9 mouse cellular contexts compared by ENCODE assay signal in genomic region chr11:70214856-70215209, GRCm38 (mm10). TPM values are rescaled to one million over a fixed set of nuclear protein-coding genes. Genes with fewer than 3 reads are reported as not detected.
DNase-seq lines count a peak whose midpoint lies in the region; ATAC-seq and TF ChIP-seq lines count a peak whose summit lies in the region.
"Had no signal": no experiment of that assay in that cellular context is flagged by ENCODE, and none has a peak within 500 bp of the region (broad histone marks: within the 10 kb centered on the region; RNA-seq: fewer than 3 reads in every experiment).

No protein-coding gene starts in this region.

- no peaks in the 10 kb centered on the region for H3K9me3 ChIP-seq in heart, embryonic 10.5 days
- no peaks in the 10 kb centered on the region for H3K9me3 ChIP-seq in ES-E14 (ENCODE audit: control insufficient read depth, insufficient read depth, low read depth, low read length)
- H3K9me3 ChIP-seq in hindbrain, embryonic 11.5 days (ENCODE audit: control insufficient read depth, low read length) = no peaks in the 10 kb centered on the region
- H3K9me3 ChIP-seq in midbrain, embryonic 10.5 days (replicated peaks) = no peaks in the 10 kb centered on the region

- H3K9ac ChIP-seq in ES-E14 (ENCODE audit: insufficient read depth, low read depth, low read length, poor library complexity, severe bottlenecking) = peak overlapping the region; percentile 26; the same call in 1 of the 2 replicates
- no peak overlapping the region for H3K9ac ChIP-seq in hindbrain, embryonic 11.5 days (ENCODE audit: low read depth, low read length)

- DNase-seq in heart, embryonic 10.5 days (ENCODE audit: low spot score) = no peak
- DNase-seq in heart, postnatal 10 days = no peak
- no peak for DNase-seq in ES-E14 (ENCODE audit: low read depth, low spot score)
- peak; percentile 30 for DNase-seq in hindbrain, embryonic 11.5 days (ENCODE audit: low spot score)
- DNase-seq in midbrain, embryonic 10.5 days (ENCODE audit: low spot score) = no peak
- no peak for DNase-seq in adrenal gland, postnatal 14 days
- no peak for DNase-seq in ovary, adult 18-20 months (ENCODE audit: low spot score)
- no peak for DNase-seq in cerebellum, adult 9-10 months

- no peak overlapping the region; the same call in 1 of the 2 replicates for H3K4me2 ChIP-seq in hindbrain, embryonic 11.5 days (replicated peaks; ENCODE audit: low read depth, low read length)

- intact Hi-C loops in heart, postnatal 10 days (cut with DNase I) = loop anchor here (5.0 kb wide), 2 partner anchors 43 to 283 kb away; no protein-coding TSS in a partner anchor

- peaks cover 89% of the 10 kb centered on the region for H3K27me3 ChIP-seq in heart, embryonic 10.5 days (ENCODE audit: insufficient read depth, poor library complexity, severe bottlenecking)
- H3K27me3 ChIP-seq in hindbrain, embryonic 11.5 days (ENCODE audit: control insufficient read depth, insufficient read depth, low read length) = peaks cover 43% of the 10 kb centered on the region
- peaks cover 66% of the 10 kb centered on the region for H3K27me3 ChIP-seq in midbrain, embryonic 10.5 days (ENCODE audit: low read depth, poor library complexity, severe bottlenecking)
- H3K27me3 ChIP-seq: CH12.LX had no signal

- no peak overlapping the region for H3K27ac ChIP-seq in heart, embryonic 10.5 days
- no peak overlapping the region for H3K27ac ChIP-seq in ES-E14 (ENCODE audit: insufficient read depth, low read depth, low read length, poor library complexity, severe bottlenecking)
- H3K27ac ChIP-seq in hindbrain, embryonic 11.5 days (ENCODE audit: low read depth, low read length) = no peak overlapping the region
- H3K27ac ChIP-seq in midbrain, embryonic 10.5 days (replicated peaks) = no peak overlapping the region

- peak overlapping the region; percentile 48 for H3K4me3 ChIP-seq in heart, embryonic 10.5 days
- H3K4me3 ChIP-seq in ES-E14 (ENCODE audit: insufficient read depth in 1 of 2, low read depth in 1 of 2, low read length in 2 of 2, poor library complexity in 1 of 2, severe bottlenecking in 1 of 2) = peak overlapping the region; percentile 37 to 63
- peak overlapping the region; percentile 23; the same call in 1 of the 2 replicates for H3K4me3 ChIP-seq in hindbrain, embryonic 11.5 days (ENCODE audit: low read depth, low read length)
- peak overlapping the region; percentile 56 for H3K4me3 ChIP-seq in midbrain, embryonic 10.5 days

- ATAC-seq in hindbrain, embryonic 11.5 days (ENCODE audit: low FRiP score) = no peak

- peaks cover 32% of the 10 kb centered on the region for H3K4me1 ChIP-seq in heart, embryonic 10.5 days
- peaks cover 2 to 21% of the 10 kb centered on the region in 2 experiments; a peak in 2 of 4 replicates for H3K4me1 ChIP-seq in ES-E14 (ENCODE audit: control insufficient read depth in 2 of 2, insufficient read depth in 2 of 2, low read length in 2 of 2, poor library complexity in 1 of 2)
- H3K4me1 ChIP-seq in hindbrain, embryonic 11.5 days (replicated peaks; ENCODE audit: control insufficient read depth, insufficient read depth, low read length) = peaks cover 8% of the 10 kb centered on the region; the same call in 1 of the 2 replicates
- peaks cover 40% of the 10 kb centered on the region for H3K4me1 ChIP-seq in midbrain, embryonic 10.5 days

- WGBS in heart, embryonic 10.5 days = 7% methylated on average over 18 of the region's 18 CpGs
- WGBS in hindbrain, embryonic 11.5 days = 4% methylated on average over 18 of the region's 18 CpGs
- 2% methylated on average over 18 of the region's 18 CpGs for WGBS in midbrain, embryonic 10.5 days

- peaks cover 12% of the 10 kb centered on the region for H3K36me3 ChIP-seq in heart, embryonic 10.5 days
- peaks cover 9% of the 10 kb centered on the region for H3K36me3 ChIP-seq in ES-E14 (ENCODE audit: control insufficient read depth, insufficient read depth, low read length, poor library complexity, severe bottlenecking)
- no peaks in the 10 kb centered on the region for H3K36me3 ChIP-seq in hindbrain, embryonic 11.5 days (ENCODE audit: control insufficient read depth, insufficient read depth, low read length)
- H3K36me3 ChIP-seq in midbrain, embryonic 10.5 days = peaks cover 17% of the 10 kb centered on the region

- in situ Hi-C loops in ES-E14 (cut with MboI; ENCODE audit: low sequenced_read_pairs in 2 of 2, unreplicated experiment in 2 of 2) = loop anchor here in 1 of 2 experiments (10.0 kb wide), 1 partner anchor 280 kb away; the partner anchor contains the start of gene Ybx2

TF ChIP-seq in ES-E14, 5 proteins besides CTCF, POLR2A, EP300 and RAD21:
- TF ChIP-seq ZC3H11A (IDR thresholded peaks at IDR 0.05; ENCODE audit: borderline replicate concordance, low read depth, low read length) (no peak), MAFK (IDR thresholded peaks at IDR 0.05; ENCODE audit: insufficient read depth, low read depth, low read length) (no peak), ZNF384 (IDR thresholded peaks at IDR 0.05; ENCODE audit: low read depth, low read length) (no peak), HCFC1 (IDR thresholded peaks at IDR 0.05; ENCODE audit: borderline replicate concordance, insufficient read depth, low read length) (no peak), CHD2 (IDR thresholded peaks at IDR 0.05; ENCODE audit: low read depth, low read length) (no peak)
TF ChIP-seq in ES-E14: peak in this region for 0.

RNA-seq across cellular contexts. Expression of gene Slc16a11, which starts 2.3 kb away (rescaled TPM):
- 0.51 and 2.4 TPM in 2 replicates for polyA plus RNA-seq in heart, embryonic 10.5 days (2016; fragmentation: Nextera tagmentation; extraction: Ambion mirVana)
- under 1 TPM; 0.20 to 0.91 TPM for total RNA-seq in heart, postnatal 10 days (2021)
- total RNA-seq in ES-E14 (2012; rRNA removed) = 0.98 and 3.0 TPM in 2 replicates
- 0.40 and 0.51 TPM in 2 replicates for polyA plus RNA-seq in hindbrain, embryonic 11.5 days (2014; fragmentation: Nextera tagmentation; extraction: Ambion mirVana)
- 1.2 and 1.3 TPM in 2 replicates for polyA plus RNA-seq in midbrain, embryonic 10.5 days (2016; fragmentation: Nextera tagmentation; extraction: Ambion mirVana)
- total RNA-seq in adrenal gland, postnatal 14 days (2021) = 0.53 and 0.96 TPM in 2 replicates

RNA-seq across cellular contexts. Expression of gene Slc16a13, which starts 6.0 kb away (rescaled TPM):
- 10.0 and 10.4 TPM in 2 replicates for polyA plus RNA-seq in heart, embryonic 10.5 days (2016; fragmentation: Nextera tagmentation; extraction: Ambion mirVana)
- 1 to 10 TPM; 5.2 to 6.8 TPM for total RNA-seq in heart, postnatal 10 days (2021)
- total RNA-seq in ES-E14 (2012; rRNA removed) = 10.7 and 12.4 TPM in 2 replicates
- 10.9 and 14.3 TPM in 2 replicates for polyA plus RNA-seq in hindbrain, embryonic 11.5 days (2014; fragmentation: Nextera tagmentation; extraction: Ambion mirVana)
- 16.0 and 18.9 TPM in 2 replicates for polyA plus RNA-seq in midbrain, embryonic 10.5 days (2016; fragmentation: Nextera tagmentation; extraction: Ambion mirVana)
- 5.3 and 5.6 TPM in 2 replicates for total RNA-seq in adrenal gland, postnatal 14 days (2021)

RNA-seq across cellular contexts. Expression of gene Bcl6b, which starts 14.8 kb away (rescaled TPM):
- polyA plus RNA-seq in heart, embryonic 10.5 days (2016; fragmentation: Nextera tagmentation; extraction: Ambion mirVana) = 10.7 and 15.0 TPM in 2 replicates
- 10 to 100 TPM; 54.7 to 55.5 TPM for total RNA-seq in heart, postnatal 10 days (2021)
- 5.2 and 7.1 TPM in 2 replicates for total RNA-seq in ES-E14 (2012; rRNA removed)
- 5.0 and 5.9 TPM in 2 replicates for polyA plus RNA-seq in hindbrain, embryonic 11.5 days (2014; fragmentation: Nextera tagmentation; extraction: Ambion mirVana)
- polyA plus RNA-seq in midbrain, embryonic 10.5 days (2016; fragmentation: Nextera tagmentation; extraction: Ambion mirVana) = 4.8 and 5.0 TPM in 2 replicates
- total RNA-seq in adrenal gland, postnatal 14 days (2021) = 27.0 and 28.1 TPM in 2 replicates

RNA-seq across cellular contexts. Expression of gene 0610010K14Rik, which starts 22.9 kb away (rescaled TPM):
- 142 and 153 TPM in 2 replicates for polyA plus RNA-seq in heart, embryonic 10.5 days (2016; fragmentation: Nextera tagmentation; extraction: Ambion mirVana)
- total RNA-seq in heart, postnatal 10 days (2021) = 10 to 100 TPM; 54.8 to 60.8 TPM
- 49.9 and 59.4 TPM in 2 replicates for total RNA-seq in ES-E14 (2012; rRNA removed)
- polyA plus RNA-seq in hindbrain, embryonic 11.5 days (2014; fragmentation: Nextera tagmentation; extraction: Ambion mirVana) = 229 and 230 TPM in 2 replicates
- 241 and 244 TPM in 2 replicates for polyA plus RNA-seq in midbrain, embryonic 10.5 days (2016; fragmentation: Nextera tagmentation; extraction: Ambion mirVana)
- total RNA-seq in adrenal gland, postnatal 14 days (2021) = 55.7 and 62.4 TPM in 2 replicates

RNA-seq across cellular contexts. Expression of gene Gm21988, which starts 24.8 kb away (rescaled TPM):
- polyA plus RNA-seq in heart, embryonic 10.5 days (2016; fragmentation: Nextera tagmentation; extraction: Ambion mirVana) = 6.5 and 8.7 TPM in 2 replicates
- 1 to 10 TPM; 3.3 to 3.4 TPM for total RNA-seq in heart, postnatal 10 days (2021)
- total RNA-seq in ES-E14 (2012; rRNA removed) = 2.4 and 4.5 TPM in 2 replicates
- polyA plus RNA-seq in hindbrain, embryonic 11.5 days (2014; fragmentation: Nextera tagmentation; extraction: Ambion mirVana) = 10.2 and 11.6 TPM in 2 replicates
- 9.6 and 10.7 TPM in 2 replicates for polyA plus RNA-seq in midbrain, embryonic 10.5 days (2016; fragmentation: Nextera tagmentation; extraction: Ambion mirVana)
- total RNA-seq in adrenal gland, postnatal 14 days (2021) = 3.6 and 5.4 TPM in 2 replicates
